Mouse (Mus musculus) stomach, embryonic 14.5 days (tissue): ENCODE results near the gene Art5. TPM values are rescaled to one million over a fixed set of nuclear protein-coding genes. Genes with fewer than 3 reads are reported as not detected.
"Not testable (repeated sequence)": the region's sequence is repeated elsewhere in the genome, so short reads cannot be mapped to it uniquely, and the experiment has no call there.

Experiments used
- ATAC-seq: fragments of 200-750 bp; cut with Nextera tagmentation; 2 replicates; pipeline ENCODE4 v1.8.0; 2017; ENCODE audit warnings: low read depth, moderate TSS enrichment; ENCODE audit not compliant: insufficient number of reproducible peaks, insufficient read depth, low FRiP score
- H3K27ac ChIP-seq: fragments of 300-500 bp; sonication (generic); 2 replicates; pipeline ENCODE4 v1.5.1; 2014; ENCODE audit warnings: mild to moderate bottlenecking, low read length, moderate library complexity, mixed read lengths
- H3K27me3 ChIP-seq: fragments of 300-500 bp; sonication (generic); 2 replicates; pipeline ENCODE4 v1.6.1; 2014; ENCODE audit warnings: low read length, control low read depth, mixed read lengths; ENCODE audit not compliant: control insufficient read depth, insufficient read depth
- H3K36me3 ChIP-seq: fragments of 300-500 bp; sonication (generic); 2 replicates; pipeline ENCODE4 v1.6.1; 2014; ENCODE audit warnings: mild to moderate bottlenecking, control low read depth, low read length, moderate library complexity, mixed read lengths; ENCODE audit not compliant: control insufficient read depth, insufficient read depth
- H3K4me1 ChIP-seq: fragments of 300-500 bp; sonication (generic); 2 replicates; pipeline ENCODE4 v1.6.1; 2014; ENCODE audit warnings: low read length, control low read depth, mixed read lengths; ENCODE audit not compliant: control insufficient read depth, insufficient read depth
- H3K4me2 ChIP-seq: fragments of 300-500 bp; sonication (generic); replicated peaks from 2 replicates; pipeline ENCODE4 v1.6.1; 2014; ENCODE audit warnings: low read depth, low read length, control low read depth
- H3K4me3 ChIP-seq: fragments of 300-500 bp; sonication (generic); 2 replicates; pipeline ENCODE4 v1.5.1; 2014; ENCODE audit warnings: low read depth, low read length, control low read depth
- H3K9ac ChIP-seq: fragments of 300-500 bp; sonication (generic); replicated peaks from 2 replicates; pipeline ENCODE4 v1.6.1; 2014; ENCODE audit warnings: low read depth, mild to moderate bottlenecking, control low read depth, low read length, moderate library complexity, mixed read lengths
- H3K9me3 ChIP-seq: fragments of 300-500 bp; sonication (generic); 2 replicates; pipeline ENCODE4 v1.6.1; 2016; ENCODE audit warnings: low read depth, low read length, control low read depth; ENCODE audit not compliant: control insufficient read depth
- WGBS: fragments of 180-500 bp; shearing (Covaris S2); extraction: QIAGEN DNeasy Blood & Tissue Kit; methylation state at CpG from one replicate; pipeline ENCODE4 v1.1.7; 2014; 5-methylcytosine and 5-hydroxymethylcytosine counted together
- polyA plus RNA-seq: library from polyadenylated mRNA; unstranded; fragments of >200 nt; fragmentation: Nextera tagmentation; extraction: Ambion mirVana; gene quantifications from 2 replicates; pipeline ENCODE4 v1.2.1, GENCODE M21; 2014

Gene Art5
- polyA plus RNA-seq, 1 experiment from 2014 or later = 0.22 TPM

- Histone ChIP-seq H3K36me3 (peaks cover 79% of the 10 kb centered on the region), H3K4me3 (no peak overlapping the region), H3K9ac (no peak overlapping the region), H3K27ac (no peak overlapping the region), H3K4me2 (no peak overlapping the region), H3K27me3 (no peaks in the 10 kb centered on the region), H3K9me3 (no peaks in the 10 kb centered on the region), H3K4me1 (no peaks in the 10 kb centered on the region)
- 83% methylated on average over 7 of the region's 7 CpGs for WGBS
- no peak for ATAC-seq
Measured at GRCm38 (mm10) chr7:102076714-102077296, 32.5 kb downstream of the Art5 start.

GRCm38 (mm10) chr7:102066363-102066762, 42.9 kb downstream of the Art5 start:
- WGBS = 71% methylated on average over 6 of the region's 6 CpGs
- ATAC-seq = no peak
- Histone ChIP-seq H3K4me1 (peaks cover 9% of the 10 kb centered on the region), H3K27me3 (no peaks in the 10 kb centered on the region), H3K4me2 (peak overlapping the region; percentile 59), H3K27ac (peak overlapping the region; percentile 87; the same call in 1 of the 2 replicates), H3K36me3 (no peaks in the 10 kb centered on the region), H3K9me3 (no peaks in the 10 kb centered on the region), H3K9ac (peak overlapping the region; percentile 65; the same call in 1 of the 2 replicates), H3K4me3 (peak overlapping the region; percentile 74)

- Histone ChIP-seq H3K4me1 (peaks cover 9% of the 10 kb centered on the region), H3K4me3 (peak within 1 kb of the TSS; percentile 74), H3K36me3 (no peaks in the 10 kb centered on the region), H3K27ac (peak within 1 kb of the TSS; percentile 87), H3K4me2 (peak within 1 kb of the TSS; percentile 61), H3K9me3 (no peaks in the 10 kb centered on the region), H3K27me3 (no peaks in the 10 kb centered on the region), H3K9ac (peak within 1 kb of the TSS; percentile 65)
- ATAC-seq = peak; percentile 99
- under 1% methylated on average over 56 of the region's 56 CpGs for WGBS
Measured at GRCm38 (mm10) chr7:102065046-102065891, 44.0 kb downstream of the Art5 start, which contains the start of the genes Rnf121, Xndc1 and Xntrpc. TSS of gene Rnf121 (minus strand) at chr7:102065469. TSS of gene Xndc1 (plus strand) at chr7:102065511. TSS of gene Xntrpc (plus strand) at chr7:102065713.

GRCm38 (mm10) chr7:102064655-102065045, 44.6 kb downstream of the Art5 start:
- Histone ChIP-seq H3K4me3 (peak overlapping the region; percentile 74), H3K4me1 (peaks cover 9% of the 10 kb centered on the region), H3K36me3 (peaks cover 1% of the 10 kb centered on the region; the same call in 1 of the 2 replicates), H3K27me3 (no peaks in the 10 kb centered on the region), H3K4me2 (peak overlapping the region; percentile 61), H3K9me3 (no peaks in the 10 kb centered on the region), H3K27ac (peak overlapping the region; percentile 87; the same call in 1 of the 2 replicates), H3K9ac (peak overlapping the region; percentile 65)
- ATAC-seq = 0 out of 2 replicates have a peak, but pooled peaks have one; percentile 0
- 2% methylated on average over 9 of the region's 9 CpGs for WGBS

- no peak for ATAC-seq
- Histone ChIP-seq H3K27me3 (no peaks in the 10 kb centered on the region), H3K9me3 (no peaks in the 10 kb centered on the region), H3K4me2 (peak overlapping the region; percentile 61), H3K4me1 (peaks cover 9% of the 10 kb centered on the region), H3K4me3 (peak overlapping the region; percentile 74), H3K27ac (no peak overlapping the region), H3K9ac (no peak overlapping the region), H3K36me3 (peaks cover 9% of the 10 kb centered on the region; the same call in 1 of the 2 replicates)
- WGBS = 81% methylated on average over 9 of the region's 9 CpGs
Measured at GRCm38 (mm10) chr7:102063891-102064290, 45.4 kb downstream of the Art5 start.

GRCm38 (mm10) chr7:102062203-102062602, 47.1 kb downstream of the Art5 start:
- no peak overlapping the region for H3K4me3 ChIP-seq
- no peak for ATAC-seq
- peaks cover 9% of the 10 kb centered on the region for H3K4me1 ChIP-seq
- no peak overlapping the region for H3K9ac ChIP-seq
- H3K36me3 ChIP-seq = peaks cover 9% of the 10 kb centered on the region; the same call in 1 of the 2 replicates
- 69% methylated on average over 1 of the region's 1 CpGs for WGBS
- no peaks in the 10 kb centered on the region for H3K27me3 ChIP-seq
- H3K4me2 ChIP-seq = no peak overlapping the region
- H3K9me3 ChIP-seq = no peaks in the 10 kb centered on the region
- no peak overlapping the region for H3K27ac ChIP-seq

GRCm38 (mm10) chr7:102061353-102061752, 47.9 kb downstream of the Art5 start:
- 78% methylated on average over 3 of the region's 3 CpGs for WGBS
- no peak overlapping the region for H3K9ac ChIP-seq
- no peak overlapping the region for H3K27ac ChIP-seq
- no peaks in the 10 kb centered on the region for H3K9me3 ChIP-seq
- H3K4me2 ChIP-seq = no peak overlapping the region
- peaks cover 6% of the 10 kb centered on the region for H3K4me1 ChIP-seq
- ATAC-seq = no peak
- H3K4me3 ChIP-seq = no peak overlapping the region
- H3K27me3 ChIP-seq = no peaks in the 10 kb centered on the region
- H3K36me3 ChIP-seq = peaks cover 12% of the 10 kb centered on the region; the same call in 1 of the 2 replicates

GRCm38 (mm10) chr7:102048524-102048923, 60.8 kb downstream of the Art5 start:
- H3K27me3 ChIP-seq, H3K27ac ChIP-seq, H3K4me3 ChIP-seq, ATAC-seq, H3K9ac ChIP-seq, H3K4me1 ChIP-seq, H3K9me3 ChIP-seq, H3K36me3 ChIP-seq, H3K4me2 ChIP-seq: not testable (repeated sequence)
